Mouse (Mus musculus) bone marrow, adult 2 months (tissue): ENCODE measurements around the gene Asb16.

ENCODE experiments used
- CTCF ChIP-seq: fragments of 200-500 bp; IDR thresholded peaks from 2 replicates; pipeline ENCODE4 v1.5.1; 2011; ENCODE audit warnings: low read length, control low read depth; ENCODE audit not compliant: control insufficient read depth, insufficient read depth
- POLR2A ChIP-seq: fragments of 200-500 bp; IDR thresholded peaks from 2 replicates; pipeline ENCODE4 v1.6.1; 2011; ENCODE audit warnings: low read depth, mild to moderate bottlenecking, control low read depth, low read length, borderline replicate concordance; ENCODE audit not compliant: control insufficient read depth

DNA sequence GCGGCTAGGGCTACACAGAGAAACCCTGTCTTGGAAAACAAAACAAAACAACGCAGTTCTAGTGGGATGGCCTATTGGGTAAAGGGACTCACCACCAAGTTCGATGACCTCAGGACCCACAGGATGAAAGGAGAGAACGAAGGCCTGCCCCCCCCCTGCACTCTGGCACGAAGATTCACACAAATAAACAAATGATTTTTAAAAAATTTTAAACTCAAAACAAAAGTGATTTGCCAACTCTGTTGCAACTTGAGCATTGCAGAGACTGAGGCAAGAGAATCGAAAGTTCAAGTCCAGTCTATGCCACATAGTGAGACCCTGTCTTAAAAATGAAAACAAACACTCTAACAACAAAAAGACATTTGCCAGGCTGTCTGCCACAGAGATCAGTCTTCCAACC is 27.9 kb upstream of the Asb16 start:
- no peak for TF ChIP-seq CTCF
- TF ChIP-seq POLR2A = no peak
